In genomic region chr6:31077779-31078178, GRCm38 (mm10) we compare ENCODE assay signal across 14 mouse cellular contexts.
A peak's percentile ranks its signal among the peaks of the same experiment; 100 is the strongest.
DNase-seq lines count a peak whose midpoint lies in the region; ATAC-seq and TF ChIP-seq lines count a peak whose summit lies in the region.
"Had no signal": no experiment of that assay in that cellular context is flagged by ENCODE, and none has a peak within 500 bp of the region (broad histone marks: within the 10 kb centered on the region; RNA-seq: fewer than 3 reads in every experiment).

No protein-coding gene starts in this region.

- no peak for TF ChIP-seq CTCF in spleen, adult 2 months (IDR thresholded peaks at IDR 0.05; ENCODE audit: extremely low read depth, insufficient read depth, insufficient read length, insufficient replicate concordance)

- peaks cover 29% of the 10 kb centered on the region for H3K36me3 ChIP-seq in spleen, adult 2 months (ENCODE audit: control insufficient read depth, insufficient read depth, low read length)
- H3K36me3 ChIP-seq in intestine, embryonic 15.5 days, result no peaks in the 10 kb centered on the region
- H3K36me3 ChIP-seq: forebrain, embryonic 10.5 days; hindbrain, embryonic 12.5 days had no signal

- peak overlapping the region; percentile 36; the same call in 1 of the 2 replicates for H3K27ac ChIP-seq in spleen, adult 2 months (ENCODE audit: insufficient read depth, low read length)
- peak overlapping the region; percentile 81 for H3K27ac ChIP-seq in intestine, embryonic 15.5 days
- H3K27ac ChIP-seq: hindbrain, embryonic 12.5 days had no signal

- peak; percentile 65 for ATAC-seq in intestine, embryonic 15.5 days
- no peak for ATAC-seq in megakaryocyte, adult 5-6 weeks (ENCODE audit: poor library complexity, severe bottlenecking)

- 78% methylated on average over 9 of the region's 9 CpGs for WGBS in spleen, adult 2 months
- WGBS in intestine, embryonic 15.5 days, result 48% methylated on average over 9 of the region's 9 CpGs

- no peak for TF ChIP-seq POLR2A in spleen, adult 2 months (IDR thresholded peaks at IDR 0.05; ENCODE audit: low read depth, low read length)

- H3K4me1 ChIP-seq in spleen, adult 2 months (ENCODE audit: control insufficient read depth, insufficient read depth, insufficient read length), result peaks cover 15% of the 10 kb centered on the region; the same call in 1 of the 2 replicates
- H3K4me1 ChIP-seq in intestine, embryonic 15.5 days (replicated peaks), result peaks cover 35% of the 10 kb centered on the region

- DNase-seq in layer of hippocampus, adult 11-12 months (ENCODE audit: low spot score), result peak; percentile 11
- no peak for DNase-seq in layer of hippocampus, adult 9-11 months
- DNase-seq in spleen, adult 2 months (ENCODE audit: low read depth in 1 of 2, low spot score in 2 of 2), result no peak
- DNase-seq in spleen, postnatal 14 days (ENCODE audit: low spot score in 2 of 2), result no peak
- DNase-seq in right cerebral cortex, postnatal 10 days (ENCODE audit: low spot score in 2 of 2), result no peak
- DNase-seq: cerebellum, adult 9-10 months; embryo, embryonic 11 days; thymus, postnatal 25 days had no signal

- H3K9me3 ChIP-seq in intestine, embryonic 15.5 days, result no peaks in the 10 kb centered on the region
- H3K9me3 ChIP-seq: forebrain, embryonic 10.5 days; hindbrain, embryonic 12.5 days had no signal

- H3K27me3 ChIP-seq in spleen, adult 2 months (ENCODE audit: control insufficient read depth, insufficient read depth, low read length), result no peaks in the 10 kb centered on the region
- no peaks in the 10 kb centered on the region for H3K27me3 ChIP-seq in intestine, embryonic 15.5 days (replicated peaks)
- H3K27me3 ChIP-seq: CH12.LX; hindbrain, embryonic 12.5 days had no signal

- H3K4me2 ChIP-seq in intestine, embryonic 15.5 days (replicated peaks), result peak overlapping the region; percentile 26; the same call in 1 of the 2 replicates
- H3K4me2 ChIP-seq: hindbrain, embryonic 12.5 days; midbrain, embryonic 11.5 days had no signal

- no peak overlapping the region for H3K9ac ChIP-seq in intestine, embryonic 15.5 days
- H3K9ac ChIP-seq: hindbrain, embryonic 12.5 days had no signal

- H3K4me3 ChIP-seq in spleen, adult 2 months (ENCODE audit: extremely low read depth, insufficient read depth, insufficient read length), result no peak overlapping the region
- no peak overlapping the region for H3K4me3 ChIP-seq in intestine, embryonic 15.5 days (replicated peaks)
- H3K4me3 ChIP-seq: forebrain, embryonic 10.5 days; hindbrain, embryonic 12.5 days had no signal
